Mouse (Mus musculus): ENCODE measurements around the gene Pip4k2b. TPM values are rescaled to one million over a fixed set of nuclear protein-coding genes. Genes with fewer than 3 reads are reported as not detected.
A peak's percentile ranks its signal among the peaks of the same experiment; 100 is the strongest.

Pip4k2b gene
- total RNA-seq, 1 experiment from 2014 or later, result 24.8 TPM

DNA sequence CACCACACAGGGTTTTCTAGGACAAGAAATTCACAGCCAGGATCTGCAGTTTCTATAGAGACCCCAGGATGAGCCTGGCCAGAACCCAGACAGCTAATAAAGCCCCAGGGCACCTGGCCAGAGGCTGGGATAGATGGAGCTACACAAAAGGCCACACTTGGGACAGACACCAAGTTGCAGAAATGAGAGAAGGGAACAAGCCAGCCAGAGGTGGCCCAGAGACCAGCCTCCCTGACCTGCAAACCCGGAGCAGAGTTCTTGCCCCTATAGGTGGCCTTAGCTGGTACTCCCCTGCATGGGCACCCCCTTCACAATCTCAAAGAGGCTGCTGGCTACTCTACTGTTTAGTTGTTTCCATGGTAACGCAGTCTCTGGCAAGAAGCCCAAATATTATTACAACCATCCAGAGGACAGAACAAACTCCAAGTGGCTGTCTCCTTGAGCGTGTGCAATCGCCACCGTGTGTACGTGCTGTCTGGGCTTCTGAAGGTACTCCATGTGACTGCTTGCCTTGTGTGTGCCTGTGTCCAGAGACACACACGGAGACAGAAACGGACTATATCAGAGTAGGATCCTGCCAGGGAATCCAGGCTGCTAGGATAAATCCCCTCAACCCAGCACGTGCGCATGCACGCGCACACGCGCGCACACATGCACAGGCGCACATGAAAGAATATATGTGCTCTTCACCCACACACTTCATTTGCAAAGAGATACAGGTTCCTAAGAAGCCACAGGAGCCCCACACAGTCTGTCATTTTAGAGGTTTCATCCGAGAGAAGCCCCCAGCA is 49.4 kb downstream of the Pip4k2b start:
- DNase-seq, result peak; percentile 75

DNA sequence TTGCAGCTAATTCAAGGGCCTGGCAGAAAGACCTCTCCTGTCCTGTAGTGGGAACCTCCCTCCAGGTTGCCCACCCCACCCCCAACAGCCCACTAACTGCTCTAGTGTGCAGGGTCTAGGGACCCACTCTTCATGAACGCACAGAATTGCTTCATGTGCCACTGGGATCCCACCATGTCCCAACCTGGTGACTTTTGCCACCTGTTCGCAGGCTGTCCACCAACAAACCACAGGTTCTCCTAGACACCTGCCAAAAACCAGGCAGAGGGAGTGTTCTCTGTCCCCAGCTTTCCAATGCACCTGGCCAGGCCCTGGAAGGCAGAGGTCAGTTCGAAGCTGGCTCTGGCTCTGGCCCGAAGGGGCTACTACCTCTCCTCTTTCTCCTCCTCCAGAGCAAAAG is 50.1 kb downstream of the Pip4k2b start:
- DNase-seq, result no peak

DNA sequence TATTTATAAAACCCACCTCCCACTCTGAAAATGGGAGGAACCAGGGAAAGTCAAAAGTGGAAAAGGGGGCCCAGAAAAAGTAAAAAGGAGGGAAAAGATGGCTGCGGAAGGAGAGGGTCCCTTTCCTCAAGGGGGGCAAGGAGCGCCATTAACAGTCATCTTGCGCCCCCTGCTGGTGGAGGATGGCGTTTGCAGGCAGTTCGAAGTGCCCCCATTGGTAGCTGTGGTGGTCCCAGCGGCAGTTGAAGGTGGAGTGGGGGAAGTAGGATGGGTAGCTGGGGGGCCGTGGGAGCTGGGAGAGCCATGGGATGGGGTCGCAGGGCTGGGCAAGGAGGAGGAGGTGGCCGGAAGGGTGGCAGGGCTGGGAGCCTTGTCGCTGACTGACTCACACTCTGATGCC is 54.6 kb downstream of the Pip4k2b start:
- peak; percentile 80 for DNase-seq

DNA sequence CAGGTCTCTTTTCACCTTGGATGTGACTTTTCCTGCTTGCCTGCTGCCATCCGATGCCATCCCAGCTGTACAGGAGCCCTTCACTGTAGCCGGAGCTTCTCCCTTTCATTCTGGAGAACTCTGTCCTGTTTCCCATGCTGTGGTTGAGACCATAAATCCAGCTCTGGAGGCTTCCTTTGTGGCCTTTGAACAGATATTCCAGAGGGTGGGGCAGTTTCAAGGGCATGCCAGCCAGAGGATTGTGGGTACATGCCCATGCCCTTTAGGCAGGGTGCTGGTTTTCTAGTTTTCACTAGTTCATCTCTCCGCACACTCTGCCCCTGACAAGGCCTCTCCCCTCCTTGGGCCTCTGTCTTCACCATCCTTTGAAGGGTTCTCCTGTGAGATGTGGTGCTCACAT is 57.4 kb downstream of the Pip4k2b start:
- DNase-seq, result peak; percentile 65

DNA sequence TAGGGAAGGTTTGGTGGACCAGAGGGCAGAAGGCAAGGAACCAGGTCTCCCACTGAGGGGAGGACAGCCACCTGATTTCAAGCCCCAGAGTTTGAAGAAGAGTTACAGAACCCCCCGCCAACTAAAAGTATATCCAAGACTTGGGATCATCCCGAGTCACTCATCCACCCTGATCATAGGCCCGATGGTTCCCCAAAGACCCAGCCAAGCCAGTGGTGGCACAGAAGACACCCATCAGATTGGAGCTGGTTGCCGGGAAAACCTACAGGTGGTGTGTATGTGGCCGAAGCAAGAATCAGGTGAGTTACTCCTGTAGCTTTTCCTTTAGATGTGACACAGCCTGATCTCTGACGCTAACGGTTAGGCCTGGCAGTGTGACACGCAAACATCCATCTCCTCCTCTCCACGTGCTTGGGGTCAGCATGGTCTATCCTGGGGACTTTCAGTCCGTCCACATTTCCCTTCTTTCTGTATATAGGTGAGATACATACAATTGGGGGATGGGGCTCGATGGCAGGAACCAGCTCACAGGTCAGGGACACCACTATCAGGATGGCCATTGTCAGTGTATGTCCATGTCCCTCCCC is 58.1 kb downstream of the Pip4k2b start:
- no peak for DNase-seq

DNA sequence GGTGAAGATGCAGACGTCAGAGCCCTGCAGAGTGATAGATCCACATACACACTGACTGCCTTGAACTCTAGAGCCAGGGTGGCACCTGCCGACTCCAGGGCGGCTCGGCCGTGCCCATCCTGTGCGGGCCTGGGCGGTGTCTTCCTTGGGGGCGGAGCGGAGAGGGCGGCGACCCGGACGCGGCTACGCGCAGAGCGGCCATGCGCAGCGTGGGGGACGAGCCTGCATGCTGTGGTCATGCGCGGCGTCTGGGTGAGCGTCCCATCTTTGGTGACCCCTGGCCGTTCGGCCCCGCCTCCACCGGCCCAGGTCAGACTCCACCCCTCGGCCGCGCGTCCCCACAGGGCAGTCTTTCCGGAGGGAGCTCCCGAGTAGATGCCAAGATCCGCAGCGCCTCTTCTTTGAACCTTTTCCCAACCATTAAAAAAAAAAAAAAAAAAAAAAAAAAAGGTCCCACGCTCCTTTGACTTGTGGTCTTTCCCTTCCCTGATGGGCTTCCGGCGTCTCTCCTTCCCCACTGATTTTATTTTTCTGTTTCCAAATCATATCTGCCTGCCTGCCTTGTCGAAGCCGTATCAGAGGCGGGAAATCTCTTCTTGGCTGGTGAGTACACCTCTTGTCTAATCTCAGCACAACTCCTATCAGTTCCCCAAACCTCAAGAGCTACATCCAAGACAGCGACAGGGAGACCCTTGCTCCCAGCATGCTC is 58.7 kb downstream of the Pip4k2b start, which contains the start of gene Cisd3:
Gene Cisd3, plus strand, starts transcription at position 214 of the 709 bp plus-strand sequence.
- peak; percentile 98 for DNase-seq

DNA sequence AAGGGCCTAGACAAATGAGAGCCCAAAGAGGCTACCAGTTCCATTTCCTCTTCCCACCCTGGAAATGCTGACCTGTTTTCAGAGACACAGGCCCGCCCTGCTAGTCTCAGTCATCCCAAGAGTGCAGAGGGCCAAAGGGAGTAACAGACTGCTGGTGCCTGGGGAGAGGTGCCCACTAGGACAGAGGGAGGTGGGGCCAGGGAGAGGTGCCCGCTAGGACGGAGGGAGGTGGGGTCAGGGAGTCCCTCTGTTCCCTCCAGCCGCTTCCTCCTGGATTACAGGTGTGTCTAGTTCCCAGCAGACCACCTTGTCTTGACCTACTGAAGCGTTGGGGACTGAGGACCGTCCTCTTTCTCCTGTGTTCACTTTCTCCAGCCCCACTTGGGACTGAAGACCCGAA is 59.7 kb downstream of the Pip4k2b start:
- DNase-seq, result peak; percentile 59

DNA sequence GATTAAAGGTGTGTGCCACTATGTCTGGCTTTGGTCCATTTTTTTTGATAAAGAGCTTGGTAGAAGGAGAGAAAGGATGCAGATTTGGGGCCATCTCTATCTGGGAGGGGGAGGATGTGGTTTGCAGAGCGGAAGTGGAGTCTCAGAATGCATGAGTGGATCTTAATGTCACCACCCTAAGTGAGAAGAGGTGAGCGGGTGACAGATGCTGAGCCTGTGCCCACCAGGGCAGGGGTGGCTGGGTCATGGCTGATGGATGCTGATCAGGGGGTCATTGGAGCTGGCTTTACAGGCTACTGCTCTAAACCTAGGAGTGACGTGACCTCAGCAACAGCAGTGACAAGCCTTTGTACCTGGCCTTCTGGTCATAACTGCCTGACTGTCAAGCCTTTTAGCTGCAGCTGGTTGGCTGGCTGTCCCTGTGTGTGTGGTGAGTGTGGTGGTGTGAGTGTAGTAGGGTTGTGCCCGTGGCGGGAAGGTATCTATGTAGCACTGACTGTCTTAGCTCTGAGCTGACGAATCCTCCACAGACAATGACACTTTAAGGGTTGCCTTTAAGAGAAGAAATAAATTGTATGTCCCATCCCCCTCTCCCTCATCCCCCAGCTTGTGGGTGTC is 60.3 kb downstream of the Pip4k2b start:
- peak; percentile 34 for DNase-seq

DNA sequence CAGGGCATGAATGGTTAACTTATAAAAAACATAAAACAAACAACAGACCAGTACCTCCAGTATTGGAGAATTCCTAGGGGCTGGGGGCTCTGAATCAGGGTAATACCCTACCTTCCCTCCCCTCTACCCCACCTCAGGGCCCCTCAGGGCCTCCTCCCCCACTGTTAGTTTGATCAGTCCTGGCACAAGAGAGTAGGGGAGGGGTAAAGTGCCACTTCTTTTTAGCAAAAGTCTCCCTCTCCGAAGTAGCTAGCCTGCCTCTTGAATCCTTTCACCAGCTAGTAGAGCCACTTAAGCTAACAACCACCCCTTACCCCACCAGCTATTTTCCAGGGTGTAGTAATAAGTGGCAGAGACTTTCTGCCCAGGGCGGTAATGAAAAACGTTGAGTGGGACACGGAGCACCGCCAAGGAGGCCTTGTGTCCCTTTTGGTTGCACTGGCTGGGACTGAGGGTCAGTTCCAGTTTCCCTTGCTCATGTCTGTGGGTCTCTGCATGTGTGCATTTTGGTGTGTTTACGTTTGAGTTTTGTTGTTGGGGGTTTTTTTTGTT is 61.9 kb downstream of the Pip4k2b start:
- DNase-seq, result no peak

DNA sequence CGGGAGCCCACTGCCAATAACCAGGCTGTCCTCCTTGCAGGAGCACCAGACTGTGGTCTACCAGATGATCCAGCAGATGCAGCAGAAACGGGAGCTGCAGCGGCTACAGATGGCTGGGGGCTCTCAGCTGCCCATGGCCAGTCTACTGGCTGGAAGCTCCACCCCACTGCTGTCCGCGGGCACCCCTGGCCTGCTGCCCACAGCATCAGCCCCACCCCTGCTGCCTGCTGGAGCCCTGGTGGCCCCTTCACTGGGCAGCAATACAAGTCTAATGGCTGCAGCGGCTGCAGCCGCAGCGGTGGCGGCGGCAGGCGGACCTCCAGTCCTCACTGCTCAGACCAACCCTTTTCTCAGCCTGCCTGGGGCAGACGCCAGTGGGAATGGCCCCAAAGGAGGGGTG is 64.1 kb downstream of the Pip4k2b start:
- DNase-seq, result peak; percentile 59

DNA sequence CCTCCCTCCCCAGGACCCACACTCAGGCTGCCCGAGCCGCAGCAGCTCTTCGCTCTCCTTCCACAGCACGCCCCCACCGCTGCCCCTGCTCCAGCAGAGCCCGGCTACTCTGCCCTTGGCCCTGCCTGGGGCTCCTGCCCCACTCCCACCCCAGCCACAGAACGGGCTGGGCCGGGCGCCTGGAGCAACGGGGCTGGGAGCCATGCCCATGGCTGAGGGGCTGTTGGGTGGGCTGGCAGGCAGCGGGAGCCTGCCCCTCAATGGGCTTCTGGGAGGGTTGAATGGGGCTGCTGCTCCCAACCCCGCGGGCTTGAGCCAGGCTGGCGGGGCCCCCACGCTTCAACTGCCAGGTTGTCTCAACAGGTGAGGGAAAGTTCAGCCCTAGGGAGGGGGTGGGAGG is 66.2 kb downstream of the Pip4k2b start:
- no peak for DNase-seq

DNA sequence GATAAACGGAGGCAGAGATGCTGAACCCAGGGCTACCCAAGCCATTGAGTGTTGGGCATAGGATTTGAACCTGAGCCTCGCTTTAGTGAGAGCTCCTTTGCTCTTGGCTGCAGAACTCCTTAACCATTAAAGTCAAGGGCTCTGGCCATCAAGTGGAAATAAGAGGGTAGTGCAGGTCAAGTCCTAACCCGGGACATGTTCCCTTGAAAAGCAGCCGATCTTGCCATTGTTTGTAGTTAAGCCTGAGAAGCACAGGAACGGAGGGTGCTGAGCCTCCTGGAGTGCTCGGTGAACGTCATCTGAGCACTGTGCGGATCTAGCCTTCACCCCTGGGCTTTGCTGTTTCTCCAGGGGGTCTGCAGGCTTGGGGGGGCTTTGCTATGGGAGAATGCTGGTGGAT is 66.7 kb downstream of the Pip4k2b start:
- DNase-seq, result no peak

DNA sequence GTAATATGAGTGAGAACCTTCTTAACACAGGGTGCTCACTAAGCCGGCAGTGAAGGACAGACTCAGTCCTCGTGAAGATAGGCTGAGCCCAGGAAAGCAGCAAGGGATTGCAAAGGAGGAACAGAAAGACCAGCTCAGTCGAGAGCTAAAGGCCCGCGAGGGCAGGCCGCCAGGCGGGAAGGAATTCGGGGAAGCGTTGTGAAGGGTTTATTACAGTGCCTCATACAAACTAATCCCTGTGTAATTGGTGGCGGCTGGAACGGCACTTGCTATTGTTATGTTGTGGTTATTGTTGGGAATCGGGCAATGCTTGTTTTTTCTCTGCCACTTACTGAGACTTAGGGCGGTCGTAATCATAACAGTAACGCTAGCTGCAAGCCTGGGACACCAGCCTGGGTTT is 67.1 kb downstream of the Pip4k2b start:
- DNase-seq, result no peak

DNA sequence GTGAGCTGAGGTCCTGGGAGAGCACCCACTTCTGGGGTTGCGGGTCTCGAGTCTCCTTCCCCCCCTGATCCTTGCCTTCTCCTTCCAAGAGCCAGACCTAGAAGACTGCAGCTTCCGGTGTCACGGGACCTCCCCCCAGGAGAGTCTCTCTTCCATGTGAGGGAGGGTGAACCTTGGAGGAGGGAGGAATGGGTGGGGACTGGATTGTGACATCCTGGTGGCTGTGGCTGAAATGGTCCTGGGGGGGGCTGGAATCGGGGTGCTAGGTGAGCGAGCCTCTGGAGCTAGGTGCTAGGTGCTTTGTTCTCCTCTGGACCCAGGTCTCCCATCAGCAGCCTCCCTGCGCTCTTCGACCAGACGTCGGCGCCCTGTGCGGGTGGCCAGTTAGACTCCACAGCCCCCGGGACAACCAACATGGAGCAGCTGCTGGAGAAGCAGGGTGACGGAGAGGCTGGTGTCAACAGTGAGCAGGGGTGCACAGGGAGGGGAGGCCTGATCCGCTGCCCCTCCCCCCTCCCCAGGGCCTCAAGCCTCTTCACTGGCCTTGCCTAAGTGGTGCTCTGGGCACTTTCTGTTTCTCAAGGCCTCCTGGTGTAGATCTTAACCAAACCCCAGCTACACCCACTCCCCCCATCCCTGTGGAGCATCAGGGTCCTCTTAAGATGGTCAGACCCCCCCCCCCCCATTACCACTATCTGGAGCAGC is 68.3 kb downstream of the Pip4k2b start:
- DNase-seq, result no peak

DNA sequence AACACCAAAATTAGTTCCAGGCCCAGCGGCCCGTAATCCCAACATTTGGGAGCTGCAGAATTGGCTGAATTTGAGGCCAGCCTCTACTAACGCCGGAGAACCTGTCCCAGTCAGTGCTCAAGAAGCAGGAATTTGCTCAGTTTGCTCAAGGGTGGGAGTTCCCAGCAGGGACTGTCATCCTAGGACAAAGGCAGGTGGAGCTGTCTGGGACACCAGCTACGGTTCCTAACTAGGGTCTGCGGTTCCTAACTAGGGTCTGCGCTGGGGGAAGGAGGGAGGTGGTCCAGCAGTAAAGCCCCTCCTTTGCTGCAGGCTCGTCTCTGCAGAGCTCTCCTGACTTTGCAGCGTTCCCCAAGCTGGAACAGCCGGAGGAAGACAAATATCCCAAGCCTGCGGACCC is 71.4 kb downstream of the Pip4k2b start:
- DNase-seq, result no peak

DNA sequence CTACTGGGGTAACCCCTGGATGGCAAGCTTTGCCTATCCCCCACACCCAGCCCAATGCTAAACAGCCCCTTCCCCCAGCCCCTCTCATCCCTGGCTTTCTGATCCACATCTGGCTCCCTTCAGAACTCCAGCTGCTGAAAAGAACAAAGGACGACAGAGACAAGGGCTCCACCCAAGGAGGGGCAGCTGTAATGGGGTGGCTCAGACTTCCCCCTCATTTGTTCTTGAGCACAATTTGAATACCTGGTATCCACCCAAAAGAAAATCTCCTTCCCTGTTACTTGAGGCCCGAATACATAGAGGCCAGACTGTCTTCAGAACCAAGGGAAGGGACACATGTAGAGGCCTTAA is 73.4 kb downstream of the Pip4k2b start:
- DNase-seq, result no peak

DNA sequence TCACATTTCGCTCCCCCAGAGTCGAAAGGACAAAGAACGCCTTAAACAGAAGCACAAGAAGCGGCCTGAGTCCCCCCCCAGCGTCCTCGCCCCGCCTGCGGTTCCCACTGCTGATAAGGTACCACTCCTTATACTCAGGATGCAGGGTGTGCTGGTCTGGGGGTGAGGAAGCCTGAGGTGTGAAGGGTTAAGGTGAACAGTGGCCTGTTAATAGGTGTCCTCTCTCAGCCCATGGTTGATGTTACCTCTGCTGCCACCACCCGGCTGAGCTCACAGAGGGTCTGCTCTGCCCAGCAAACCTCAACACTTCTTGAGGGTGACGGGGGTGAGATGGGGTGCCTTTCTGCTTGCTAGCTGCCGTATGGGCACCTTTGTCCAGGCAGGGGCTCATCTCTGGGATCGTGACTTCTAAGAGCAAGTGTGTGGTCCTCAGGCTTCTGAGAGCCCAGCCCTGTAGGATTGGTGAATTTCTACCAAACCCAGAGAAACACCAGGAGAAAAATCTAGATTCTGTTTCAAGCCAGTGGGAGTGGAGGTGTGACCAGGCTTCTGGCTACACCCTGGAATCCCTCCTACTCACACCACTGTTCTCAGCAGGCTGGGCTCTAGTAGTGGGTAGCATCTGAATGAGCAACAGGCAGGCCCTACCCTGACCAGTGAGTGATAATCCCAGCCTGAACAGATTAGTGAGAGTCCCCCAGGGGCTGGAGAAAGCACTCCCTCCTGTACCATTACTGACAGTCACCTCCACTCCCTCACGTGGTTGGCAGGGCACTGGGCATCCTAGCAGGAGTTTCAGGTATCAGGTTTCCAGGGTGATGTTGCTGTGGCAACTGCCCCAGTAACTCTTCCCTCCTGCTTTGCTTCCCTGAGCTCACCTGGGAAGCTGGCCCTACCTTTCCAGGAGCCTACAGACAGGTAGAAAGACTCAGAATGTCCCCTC is 74.0 kb downstream of the Pip4k2b start:
- no peak for DNase-seq

DNA sequence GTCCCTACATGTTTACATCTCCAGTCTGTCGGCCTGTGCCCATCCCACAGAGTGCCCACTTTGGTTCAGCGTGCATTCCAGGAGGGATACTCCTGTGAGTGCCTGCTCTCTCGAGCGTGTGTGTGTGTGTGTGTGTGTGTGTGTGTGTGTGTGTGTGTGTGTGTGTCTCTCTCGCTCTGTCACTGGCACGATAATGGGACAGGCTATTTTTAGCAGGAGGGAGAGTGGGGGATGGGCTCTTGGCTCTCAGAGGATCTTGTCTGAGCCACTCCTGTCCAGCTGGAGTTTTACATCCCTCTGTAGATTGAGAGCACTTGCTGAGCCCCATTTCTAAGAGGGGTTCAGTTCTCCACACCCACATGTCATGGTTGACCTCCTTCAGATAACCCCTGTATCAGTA is 74.7 kb downstream of the Pip4k2b start:
- DNase-seq, result peak; percentile 73

DNA sequence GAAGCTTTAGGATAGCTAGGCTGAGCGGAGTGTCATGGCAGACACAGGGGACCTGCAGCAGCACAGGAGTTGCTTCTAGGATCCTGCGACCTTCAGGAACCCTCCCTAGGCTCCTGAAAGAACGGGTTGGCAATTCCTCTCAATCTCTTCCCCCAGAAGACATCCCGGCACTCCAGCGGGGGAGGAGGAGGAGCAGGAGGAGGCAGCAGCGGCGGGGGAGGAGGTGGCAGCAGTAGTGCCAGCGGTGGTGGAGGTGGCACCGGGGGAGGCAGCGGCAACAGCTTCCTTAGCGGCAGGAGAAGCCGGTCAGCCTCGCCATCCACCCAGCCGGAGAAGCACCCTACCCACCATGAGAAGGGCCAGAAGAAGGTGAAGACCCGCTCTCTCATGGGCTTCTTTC is 75.2 kb downstream of the Pip4k2b start:
- peak; percentile 57 for DNase-seq

DNA sequence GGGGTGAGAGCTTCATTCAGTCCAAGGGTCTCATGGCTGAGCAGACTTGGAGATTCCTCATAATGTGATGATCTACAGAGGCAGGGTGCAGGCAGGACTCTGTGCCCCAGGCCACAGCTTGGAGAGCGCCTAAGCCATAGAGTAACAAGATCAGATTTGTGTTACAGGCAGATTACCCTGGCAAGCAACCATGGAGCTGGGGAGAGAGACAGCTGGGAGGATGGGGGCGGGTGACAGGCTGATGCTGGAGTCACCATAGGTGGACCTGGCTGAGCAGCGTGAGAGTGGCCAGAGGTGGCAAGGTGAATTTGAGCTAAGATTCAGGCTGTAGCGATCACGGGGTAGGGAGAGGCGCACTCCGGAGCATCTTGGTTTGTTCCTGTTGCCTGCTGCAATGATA is 76.3 kb downstream of the Pip4k2b start:
- no peak for DNase-seq

DNA sequence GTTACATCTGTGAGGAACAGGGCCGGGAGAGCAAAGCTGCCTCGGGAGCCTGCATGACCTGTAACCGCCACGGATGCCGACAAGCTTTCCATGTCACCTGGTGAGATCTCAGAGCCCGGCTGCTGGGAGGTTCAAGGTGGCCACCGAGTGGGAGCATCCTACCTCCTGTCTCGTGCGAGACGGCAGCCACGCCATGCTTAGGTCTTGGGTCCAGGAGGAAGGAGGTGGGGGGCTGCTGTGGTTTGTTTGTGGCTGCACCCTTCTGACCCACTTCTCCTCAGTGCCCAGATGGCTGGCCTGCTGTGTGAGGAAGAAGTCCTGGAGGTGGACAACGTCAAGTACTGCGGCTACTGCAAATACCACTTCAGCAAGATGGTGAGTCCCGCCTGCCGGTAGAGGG is 77.7 kb downstream of the Pip4k2b start:
- no peak for DNase-seq

Data from adrenal gland, postnatal 14 days (tissue).